Mouse (Mus musculus) hematopoietic stem cell, adult 5-6 weeks (primary cell): Measurements from ENCODE around the gene Gm8356. TPM values are rescaled to one million over a fixed set of nuclear protein-coding genes. Genes with fewer than 3 reads are reported as not detected.
"Not testable (repeated sequence)": the region's sequence is repeated elsewhere in the genome, so short reads cannot be mapped to it uniquely, and the experiment has no call there.

ENCODE experiments used
- ATAC-seq, 2 experiments: fragments of 125-278 bp in 1 of 2; replicated peaks in 1 of 2; 2 replicates each; pipeline ENCODE4 v1.8.0; 2016 to 2017; ENCODE audit warnings: inconsistent platforms in 2 of 2, mild to moderate bottlenecking in 2 of 2, moderate number of reproducible peaks in 2 of 2, low read depth in 1 of 2, moderate TSS enrichment in 1 of 2; ENCODE audit not compliant: low FRiP score in 2 of 2, poor library complexity in 2 of 2, severe bottlenecking in 2 of 2, insufficient read depth in 1 of 2, low TSS enrichment in 1 of 2
- total RNA-seq: library from RNA; stranded (forward); fragments of 172-1452, 232-1000 nt; gene quantifications from 2 replicates; pipeline ENCODE4 v1.2.3, GENCODE M21; 2017

Gene Gm8356
- total RNA-seq = not detected in 2 replicates

DNA sequence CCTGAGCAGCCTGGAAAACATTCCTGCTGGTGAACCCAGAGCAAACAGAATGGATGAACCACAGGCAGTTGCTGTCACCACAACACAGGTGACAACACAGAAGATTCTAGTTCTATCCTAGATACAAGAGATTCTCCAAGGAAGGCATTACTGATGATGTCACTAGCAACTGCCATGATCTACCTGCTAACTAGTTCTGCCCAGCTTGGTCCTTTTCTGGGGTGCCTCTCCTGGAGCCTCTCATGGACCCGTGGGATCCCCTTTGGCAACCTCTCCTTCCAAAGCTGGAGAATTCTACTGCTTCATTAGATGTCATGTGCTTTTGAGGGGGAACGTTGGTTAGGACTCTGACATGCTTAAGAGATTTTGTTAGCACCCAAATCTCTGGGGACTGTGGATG, at the start of gene Gm8356:
TSS of gene Gm8356 (minus strand) at position 101 of the 400 bp plus-strand sequence.
- ATAC-seq = not testable (repeated sequence)

- ATAC-seq = not testable (repeated sequence)
Observed at GRCm38 (mm10) chr14:6486331-6486730, 50.8 kb downstream of the Gm8356 start.

GRCm38 (mm10) chr14:6485541-6485940, 51.5 kb downstream of the Gm8356 start:
- not testable (repeated sequence) for ATAC-seq

DNA sequence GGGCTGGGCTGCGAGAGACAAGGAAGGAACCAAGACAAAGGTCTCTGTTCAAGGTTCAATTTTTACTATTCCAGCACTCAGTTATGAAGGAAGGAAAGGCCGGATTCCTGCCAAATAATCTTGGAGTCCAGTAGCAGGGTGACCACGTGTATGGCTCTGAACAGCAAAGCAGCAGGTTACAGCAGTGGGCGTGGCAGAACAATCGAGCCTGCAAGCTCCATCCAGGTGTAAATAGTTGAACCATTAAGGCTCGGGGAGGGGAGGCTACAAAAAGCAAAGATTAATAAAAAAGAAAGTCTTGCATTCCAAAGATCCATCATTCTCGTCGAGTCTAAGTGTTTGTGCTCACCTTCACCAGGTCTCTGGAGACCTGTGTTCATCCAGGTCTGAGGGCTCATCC, 55.0 kb downstream of the Gm8356 start:
- not testable (repeated sequence) for ATAC-seq

Other genes with a start within 250 kb of the Gm8356 start
- not detected in 2 replicates for gene Gm21103, start 232.4 kb downstream of the Gm8356 start, total RNA-seq
- gene Gm3618, start 193.6 kb downstream of the Gm8356 start, total RNA-seq = not detected in 2 replicates
- not detected in 2 replicates for gene Gm16440, start 147.0 kb downstream of the Gm8356 start, total RNA-seq
- gene Gm3591, start 124.8 kb downstream of the Gm8356 start, total RNA-seq = not detected in 2 replicates
- not detected in 2 replicates for gene Gm3594, start 92.7 kb downstream of the Gm8356 start, total RNA-seq
- 1.2 and 2.5 TPM in 2 replicates for gene Gm3629, start 53.3 kb upstream of the Gm8356 start, total RNA-seq
- gene Gm3460, start 85.1 kb upstream of the Gm8356 start, total RNA-seq = not detected in 2 replicates
- not detected in 2 replicates for gene Gm10251, start 146.9 kb upstream of the Gm8356 start, total RNA-seq
- not detected in 2 replicates for gene Gm8050, start 183.0 kb upstream of the Gm8356 start, total RNA-seq
- 2.0 and 9.3 TPM in 2 replicates for gene Gm3636, start 205.0 kb upstream of the Gm8356 start, total RNA-seq
- gene Gm8362, start 237.1 kb upstream of the Gm8356 start, total RNA-seq = not detected in 2 replicates